Mouse (Mus musculus): ENCODE measurements around the gene B3galt6. TPM values are rescaled to one million over a fixed set of nuclear protein-coding genes. Genes with fewer than 3 reads are reported as not detected.

The B3galt6 gene
- total and polyA plus RNA-seq, 3 experiments, result 3.4 to 11.3 (median 8.6) TPM

DNA sequence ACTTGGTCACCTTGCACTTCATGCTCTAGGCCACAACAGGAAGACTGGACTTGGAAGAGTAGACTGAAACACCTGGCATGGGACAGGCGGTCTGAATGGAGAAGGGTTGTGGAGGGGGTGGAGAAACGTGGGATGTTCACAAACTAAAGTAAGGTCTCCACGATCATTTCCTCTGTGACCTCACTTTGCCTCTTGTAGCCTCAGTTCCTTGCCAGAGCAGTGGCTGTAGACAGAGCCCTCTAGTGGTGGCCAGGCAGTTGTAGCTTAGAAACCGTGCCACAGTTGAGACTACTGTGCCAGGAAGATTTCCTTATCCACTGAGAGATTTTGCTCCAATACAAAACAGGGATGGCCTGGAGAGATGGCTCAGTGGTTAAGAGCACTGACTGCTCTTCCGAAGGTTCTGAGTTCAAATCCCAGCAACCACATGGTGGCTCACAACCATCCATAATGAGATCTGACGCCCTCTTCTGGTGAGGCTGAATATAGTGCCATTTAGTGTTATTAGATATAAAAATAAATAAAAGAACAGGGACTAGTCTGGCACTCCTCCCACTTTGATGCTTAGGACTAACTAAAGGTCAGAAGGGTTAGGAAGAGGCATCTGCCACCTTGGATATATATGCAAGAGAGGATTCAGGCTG is 41.1 kb upstream of the B3galt6 start:
- Histone ChIP-seq H3K79me2 (replicated peaks; ENCODE audit: control insufficient read depth, extremely low read depth, insufficient read depth, poor library complexity, severe bottlenecking) (no peaks in the 10 kb centered on the region), H3K4me2 (ENCODE audit: insufficient read depth, low read depth, poor library complexity, severe bottlenecking) (0 out of 2 replicates have a peak overlapping the region, but pooled peaks have one; percentile 48), H3K27ac (ENCODE audit: insufficient read depth, low read depth) (peak overlapping the region; percentile 99), H3K9me3 (replicated peaks; ENCODE audit: low read length) (no peaks in the 10 kb centered on the region), H3K4me3 (replicated peaks in 1 of 3; ENCODE audit: low read depth in 2 of 3, low read length in 2 of 3, poor library complexity in 1 of 3) (no peak overlapping the region), H3K27me3 (replicated peaks) (no peaks in the 10 kb centered on the region), H3K36me3 (replicated peaks in 1 of 2; ENCODE audit: control insufficient read depth in 1 of 2, insufficient read depth in 1 of 2, low read length in 1 of 2) (peaks cover 9 to 20% of the 10 kb centered on the region in 2 experiments), H3K9ac (ENCODE audit: insufficient read depth, low read depth) (peak overlapping the region; percentile 52; the same call in 1 of the 2 replicates), H3K4me1 (ENCODE audit: control insufficient read depth in 1 of 2, insufficient read depth in 2 of 2) (peaks cover 23 to 37% of the 10 kb centered on the region in 2 experiments)
- peak; percentile 85 for DNase-seq (ENCODE audit: extremely low read depth)
- dilution Hi-C loops (cut with MboI; ENCODE audit: extremely low pct_ligation_motif_present, extremely low pct_unique_long_range_greater_than_20kb, low sequenced_read_pairs) (no loop called here), in situ Hi-C loops (cut with MboI; ENCODE audit: low pct_ligation_motif_present, low pct_unique_long_range_greater_than_20kb, low sequenced_read_pairs) (loop anchor here (5.0 kb wide), 2 partner anchors 51 to 59 kb away; no protein-coding TSS in a partner anchor)
- no peak for TF ChIP-seq RCOR1 (conservative IDR thresholded peaks at IDR 0.05; ENCODE audit: low read depth, low read length)
- peak; percentile 65 for TF ChIP-seq MYC (IDR thresholded peaks at IDR 0.05; ENCODE audit: low read depth, low read length)
- peak; percentile 42; the same call in 1 of the 2 replicates for TF ChIP-seq HCFC1 (IDR thresholded peaks at IDR 0.05; ENCODE audit: low read depth, low read length)
- TF ChIP-seq ETS1 (conservative IDR thresholded peaks at IDR 0.05; ENCODE audit: low read depth, low read length), result no peak
- TF ChIP-seq RAD21 (IDR thresholded peaks at IDR 0.05; ENCODE audit: low read depth, low read length), result peak; percentile 62
- peak; percentile 46; the same call in 1 of the 2 replicates for TF ChIP-seq NELFE (IDR thresholded peaks at IDR 0.05; ENCODE audit: low read depth, low read length)
- TF ChIP-seq TCF12 (IDR thresholded peaks at IDR 0.05; ENCODE audit: low read depth, low read length), result no peak
- TF ChIP-seq GABPA (IDR thresholded peaks at IDR 0.05; ENCODE audit: insufficient replicate concordance, low read depth, low read length), result no peak
- peak; percentile 80 for TF ChIP-seq SMC3 (IDR thresholded peaks at IDR 0.05; ENCODE audit: low read depth, low read length)
- no peak for TF ChIP-seq CHD1 (IDR thresholded peaks at IDR 0.05; ENCODE audit: low read depth, low read length)
- TF ChIP-seq MAFK (IDR thresholded peaks at IDR 0.05; ENCODE audit: insufficient replicate concordance, low read length), result no peak
- TF ChIP-seq ZKSCAN1 (IDR thresholded peaks at IDR 0.05; ENCODE audit: borderline replicate concordance, low read depth, low read length), result no peak
- no peak for TF ChIP-seq CHD2 (IDR thresholded peaks at IDR 0.05; ENCODE audit: low read length)
- TF ChIP-seq CTCF (conservative IDR thresholded peaks at IDR 0.05 in 1 of 2, IDR thresholded peaks at IDR 0.05 in 1 of 2; ENCODE audit: low read depth in 2 of 2, low read length in 2 of 2), result peak; percentile 83 to 84
- 0 out of 2 replicates have a peak, but pooled peaks have one; percentile 7 for TF ChIP-seq EP300 (IDR thresholded peaks at IDR 0.05; ENCODE audit: low read length)
- TF ChIP-seq BHLHE40 (IDR thresholded peaks at IDR 0.05; ENCODE audit: low read depth, low read length), result no peak
- TF ChIP-seq MAZ (IDR thresholded peaks at IDR 0.05; ENCODE audit: low read depth, low read length), result no peak
- TF ChIP-seq POLR2A (IDR thresholded peaks at IDR 0.05; ENCODE audit: low read depth, low read length), result no peak; the same call in 1 of the 2 replicates
- TF ChIP-seq NRF1 (IDR thresholded peaks at IDR 0.05; ENCODE audit: low read depth, low read length), result peak; percentile 37; the same call in 1 of the 2 replicates
- TF ChIP-seq SIN3A (IDR thresholded peaks at IDR 0.05; ENCODE audit: low read length), result no peak
- TF ChIP-seq MAX (IDR thresholded peaks at IDR 0.05; ENCODE audit: low read length), result 0 out of 2 replicates have a peak, but pooled peaks have one; percentile 58
- TF ChIP-seq USF2 (conservative IDR thresholded peaks at IDR 0.05; ENCODE audit: low read depth, low read length), result no peak
- no peak for TF ChIP-seq UBTF (IDR thresholded peaks at IDR 0.05; ENCODE audit: low read depth, low read length)
- TF ChIP-seq ZNF384 (IDR thresholded peaks at IDR 0.05; ENCODE audit: low read depth, low read length), result no peak

All from CH12.LX (cell line).